Mouse (Mus musculus): ENCODE measurements at regions not wholly inside any gene's neighbourhood (a gene's known extent, or its start where the extent isn't known, plus 50 kb on each side); places are given as distances from the start of the nearest gene placed in this dataset.

DNA sequence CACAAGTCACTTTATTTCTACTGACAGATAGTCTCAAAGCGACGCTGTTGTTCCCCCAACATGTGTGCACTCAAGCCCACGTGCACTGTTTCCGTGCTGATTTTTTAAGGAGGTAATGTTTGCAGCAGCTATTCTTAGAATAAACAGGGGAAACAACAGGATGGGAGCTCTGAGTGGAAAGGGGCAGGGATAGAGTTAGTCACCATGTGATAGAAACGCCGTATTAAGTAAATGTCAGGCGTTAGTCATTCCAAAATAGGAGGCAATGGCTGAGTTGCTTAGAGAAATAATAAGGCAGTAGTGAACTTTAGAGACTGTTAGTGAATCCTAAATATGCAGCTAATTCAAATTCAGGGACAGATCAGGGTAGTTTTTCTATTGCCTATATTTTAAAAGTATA lies 111.4 kb downstream of the Alg10b start:
- no peaks in the 10 kb centered on the region for H3K27me3 ChIP-seq (ENCODE audit: control insufficient read depth, insufficient read depth, low read length)
- TF ChIP-seq EP300 (IDR thresholded peaks at IDR 0.05; ENCODE audit: low read depth): no peak
- TF ChIP-seq CTCF (IDR thresholded peaks at IDR 0.05; ENCODE audit: low read depth): no peak
- no peaks in the 10 kb centered on the region for H3K36me3 ChIP-seq (replicated peaks; ENCODE audit: control insufficient read depth, insufficient read depth, low read length)
- H3K9ac ChIP-seq (replicated peaks; ENCODE audit: low read depth, low read length): no peak overlapping the region
- WGBS: 16% methylated on average over 7 of the region's 7 CpGs
- ATAC-seq (ENCODE audit: insufficient read depth, low read depth) (peak; percentile 63), DNase-seq (ENCODE audit: low spot score) (peak; percentile 42)
- no peak overlapping the region for H3K27ac ChIP-seq (ENCODE audit: low read depth)
- H3K9me3 ChIP-seq (replicated peaks; ENCODE audit: control insufficient read depth, low read length): no peaks in the 10 kb centered on the region
- peak overlapping the region; percentile 4; the same call in 1 of the 2 replicates for H3K4me2 ChIP-seq (ENCODE audit: low read depth, low read length)
- H3K4me1 ChIP-seq (ENCODE audit: control insufficient read depth, insufficient read depth): no peaks in the 10 kb centered on the region
- no peak overlapping the region for H3K4me3 ChIP-seq (ENCODE audit: low read depth, low read length)

DNA sequence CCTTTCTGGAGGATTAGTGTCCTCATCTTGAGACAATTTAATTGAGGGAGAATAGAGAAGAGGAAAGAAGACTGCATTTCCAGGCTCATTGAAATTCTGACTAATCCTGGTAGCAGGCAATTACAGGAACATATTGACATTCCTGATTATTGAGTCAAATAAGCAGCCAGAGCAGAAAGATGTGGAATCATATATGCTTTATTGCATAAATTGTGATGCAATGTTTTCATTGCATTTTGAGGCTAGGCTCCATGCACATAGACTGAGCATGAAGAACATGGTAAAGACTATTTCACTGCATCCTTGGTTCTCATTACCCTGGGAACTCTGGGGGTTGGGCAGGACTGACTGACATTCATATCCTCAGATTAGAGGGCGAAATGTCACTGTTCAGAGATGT lies 116.0 kb downstream of the Alg10b start:
- DNase-seq (ENCODE audit: low spot score) (no peak), ATAC-seq (ENCODE audit: insufficient read depth, low read depth) (no peak)
- 71% methylated on average over 1 of the region's 1 CpGs for WGBS
- no peaks in the 10 kb centered on the region for H3K36me3 ChIP-seq (replicated peaks; ENCODE audit: control insufficient read depth, insufficient read depth, low read length)
- H3K9ac ChIP-seq (replicated peaks; ENCODE audit: low read depth, low read length): no peak overlapping the region
- H3K4me1 ChIP-seq (ENCODE audit: control insufficient read depth, insufficient read depth): no peaks in the 10 kb centered on the region
- H3K4me3 ChIP-seq (ENCODE audit: low read depth, low read length): no peak overlapping the region
- no peak overlapping the region for H3K27ac ChIP-seq (ENCODE audit: low read depth)
- H3K27me3 ChIP-seq (ENCODE audit: control insufficient read depth, insufficient read depth, low read length): no peaks in the 10 kb centered on the region
- no peak overlapping the region for H3K4me2 ChIP-seq (ENCODE audit: low read depth, low read length)
- H3K9me3 ChIP-seq (replicated peaks; ENCODE audit: control insufficient read depth, low read length): no peaks in the 10 kb centered on the region
- TF ChIP-seq CTCF (IDR thresholded peaks at IDR 0.05; ENCODE audit: low read depth) (no peak), EP300 (IDR thresholded peaks at IDR 0.05; ENCODE audit: low read depth) (no peak)

DNA sequence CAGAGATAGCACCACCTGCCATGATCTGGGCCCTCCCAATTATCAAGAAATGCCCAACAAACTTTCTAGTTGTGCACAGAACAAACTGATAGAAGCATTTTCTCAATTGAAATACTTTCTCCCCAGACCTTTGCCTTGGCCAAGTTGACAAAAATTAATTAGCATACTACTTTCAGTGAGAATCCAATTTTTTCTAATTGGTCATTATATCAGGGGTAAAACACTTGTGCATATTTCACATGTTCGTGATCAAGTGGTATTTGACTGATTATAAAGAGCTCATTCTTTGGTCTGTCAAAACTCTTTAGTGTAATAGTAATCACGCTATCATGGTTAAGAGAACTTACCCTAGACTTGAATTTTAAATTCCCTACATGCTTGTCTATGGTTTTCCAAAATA lies 117.2 kb downstream of the Alg10b start:
- TF ChIP-seq CTCF (IDR thresholded peaks at IDR 0.05; ENCODE audit: low read depth) (no peak), EP300 (IDR thresholded peaks at IDR 0.05; ENCODE audit: low read depth) (no peak)
- Histone ChIP-seq H3K36me3 (replicated peaks; ENCODE audit: control insufficient read depth, insufficient read depth, low read length) (no peaks in the 10 kb centered on the region), H3K27ac (ENCODE audit: low read depth) (no peak overlapping the region), H3K9ac (replicated peaks; ENCODE audit: low read depth, low read length) (no peak overlapping the region), H3K4me1 (ENCODE audit: control insufficient read depth, insufficient read depth) (no peaks in the 10 kb centered on the region), H3K9me3 (replicated peaks; ENCODE audit: control insufficient read depth, low read length) (no peaks in the 10 kb centered on the region), H3K4me3 (ENCODE audit: low read depth, low read length) (no peak overlapping the region), H3K27me3 (ENCODE audit: control insufficient read depth, insufficient read depth, low read length) (no peaks in the 10 kb centered on the region), H3K4me2 (ENCODE audit: low read depth, low read length) (no peak overlapping the region)
- 79% methylated on average over 2 of the region's 2 CpGs for WGBS
- ATAC-seq (ENCODE audit: insufficient read depth, low read depth): no peak
- no peak for DNase-seq (ENCODE audit: low spot score)

DNA sequence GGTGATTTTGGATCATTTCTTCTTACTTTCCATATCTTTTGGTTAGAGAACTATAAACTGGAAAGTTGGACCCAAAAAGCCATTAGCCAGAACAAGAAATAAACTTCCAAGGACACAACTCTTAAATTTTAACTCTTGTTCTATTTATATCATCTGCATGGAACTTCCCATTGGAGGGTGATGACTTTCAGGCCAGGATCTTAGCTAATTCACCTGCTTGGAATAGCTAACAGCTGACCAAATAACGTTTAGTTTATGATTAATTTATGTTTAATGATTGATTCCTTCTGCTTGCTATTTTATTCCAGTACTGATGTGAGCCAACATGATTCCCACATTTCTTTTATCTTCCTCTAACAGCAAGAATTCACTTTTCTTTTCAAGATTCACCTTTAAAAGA lies 119.7 kb downstream of the Alg10b start:
- H3K27me3 ChIP-seq (ENCODE audit: control insufficient read depth, insufficient read depth, low read length): no peaks in the 10 kb centered on the region
- H3K9me3 ChIP-seq (replicated peaks; ENCODE audit: control insufficient read depth, low read length): no peaks in the 10 kb centered on the region
- TF ChIP-seq CTCF (IDR thresholded peaks at IDR 0.05; ENCODE audit: low read depth) (no peak), EP300 (IDR thresholded peaks at IDR 0.05; ENCODE audit: low read depth) (no peak)
- H3K4me3 ChIP-seq (ENCODE audit: low read depth, low read length): no peak overlapping the region
- no peak for ATAC-seq (ENCODE audit: insufficient read depth, low read depth)
- H3K4me1 ChIP-seq (ENCODE audit: control insufficient read depth, insufficient read depth): no peaks in the 10 kb centered on the region
- no peak for DNase-seq (ENCODE audit: low spot score)
- H3K4me2 ChIP-seq (ENCODE audit: low read depth, low read length): no peak overlapping the region
- no peak overlapping the region for H3K9ac ChIP-seq (replicated peaks; ENCODE audit: low read depth, low read length)
- no peak overlapping the region for H3K27ac ChIP-seq (ENCODE audit: low read depth)
- WGBS: 48% methylated on average over 1 of the region's 1 CpGs
- no peaks in the 10 kb centered on the region for H3K36me3 ChIP-seq (replicated peaks; ENCODE audit: control insufficient read depth, insufficient read depth, low read length)

DNA sequence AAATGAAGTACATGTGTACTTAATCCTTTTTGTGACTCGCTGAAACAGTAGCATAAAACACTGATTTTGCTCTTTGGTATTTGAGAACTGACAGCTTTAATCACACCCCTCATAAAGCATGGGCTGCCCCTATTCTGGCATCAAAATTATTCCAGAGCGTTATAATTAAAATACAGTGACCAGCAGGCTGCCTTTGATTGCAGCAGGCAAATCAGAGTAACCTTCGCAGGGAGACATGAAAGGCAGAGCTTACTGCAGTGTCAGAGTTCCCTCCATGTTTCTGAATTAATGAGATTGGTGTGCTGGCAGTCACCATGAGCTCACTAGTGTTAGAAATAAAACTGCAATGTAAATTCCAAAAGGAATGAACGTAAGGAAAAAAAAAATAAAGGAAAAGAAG lies 120.8 kb downstream of the Alg10b start:
- Histone ChIP-seq H3K27ac (ENCODE audit: low read depth) (no peak overlapping the region), H3K4me3 (ENCODE audit: low read depth, low read length) (no peak overlapping the region), H3K27me3 (ENCODE audit: control insufficient read depth, insufficient read depth, low read length) (no peaks in the 10 kb centered on the region), H3K4me2 (ENCODE audit: low read depth, low read length) (no peak overlapping the region), H3K36me3 (replicated peaks; ENCODE audit: control insufficient read depth, insufficient read depth, low read length) (no peaks in the 10 kb centered on the region), H3K9ac (replicated peaks; ENCODE audit: low read depth, low read length) (no peak overlapping the region), H3K4me1 (ENCODE audit: control insufficient read depth, insufficient read depth) (no peaks in the 10 kb centered on the region), H3K9me3 (replicated peaks; ENCODE audit: control insufficient read depth, low read length) (no peaks in the 10 kb centered on the region)
- DNase-seq (ENCODE audit: low spot score) (no peak), ATAC-seq (ENCODE audit: insufficient read depth, low read depth) (no peak)
- TF ChIP-seq EP300 (IDR thresholded peaks at IDR 0.05; ENCODE audit: low read depth) (no peak), CTCF (IDR thresholded peaks at IDR 0.05; ENCODE audit: low read depth) (no peak)
- WGBS: 67% methylated on average over 4 of the region's 4 CpGs

DNA sequence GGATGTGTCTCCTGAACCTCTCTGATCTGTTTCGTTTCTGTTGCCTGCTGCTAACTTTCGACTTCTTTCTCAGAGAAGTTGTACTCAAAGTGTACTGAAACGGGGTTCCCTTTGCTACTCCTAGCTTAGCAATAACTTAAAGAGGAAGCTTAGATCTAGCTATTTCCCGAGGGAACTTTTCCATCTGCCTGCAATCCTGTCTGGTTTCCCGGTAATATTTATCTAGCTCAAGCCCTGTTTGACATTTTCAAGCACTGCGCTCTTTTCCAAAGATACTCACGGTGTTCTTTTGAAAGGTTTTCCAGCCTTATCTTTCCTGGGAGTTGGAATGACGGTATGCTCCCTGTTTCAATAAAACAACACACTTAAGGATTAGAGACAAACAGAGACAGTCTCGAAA lies 122.1 kb downstream of the Alg10b start:
- Histone ChIP-seq H3K9me3 (replicated peaks; ENCODE audit: control insufficient read depth, low read length) (no peaks in the 10 kb centered on the region), H3K4me1 (ENCODE audit: control insufficient read depth, insufficient read depth) (no peaks in the 10 kb centered on the region), H3K9ac (replicated peaks; ENCODE audit: low read depth, low read length) (no peak overlapping the region), H3K4me2 (ENCODE audit: low read depth, low read length) (peak overlapping the region; percentile 34), H3K27me3 (ENCODE audit: control insufficient read depth, insufficient read depth, low read length) (no peaks in the 10 kb centered on the region), H3K4me3 (ENCODE audit: low read depth, low read length) (peak overlapping the region; percentile 5; the same call in 1 of the 2 replicates), H3K27ac (ENCODE audit: low read depth) (no peak overlapping the region), H3K36me3 (replicated peaks; ENCODE audit: control insufficient read depth, insufficient read depth, low read length) (no peaks in the 10 kb centered on the region)
- no peak for TF ChIP-seq EP300 (IDR thresholded peaks at IDR 0.05; ENCODE audit: low read depth)
- TF ChIP-seq CTCF (IDR thresholded peaks at IDR 0.05; ENCODE audit: low read depth): no peak
- ATAC-seq (ENCODE audit: insufficient read depth, low read depth): no peak
- WGBS: 11% methylated on average over 9 of the region's 9 CpGs
- DNase-seq (ENCODE audit: low spot score): no peak

Measured in heart, postnatal 0 days (tissue).